Mouse (Mus musculus) thymus, adult 2 months (tissue): ENCODE data around the gene Lbp. TPM values are rescaled to one million over a fixed set of nuclear protein-coding genes. Genes with fewer than 3 reads are reported as not detected.

Experiments used
- DNase-seq: peaks from one replicate; pipeline ENCODE4 v3.0.0; 2021
- H3K27ac ChIP-seq: fragments of 200-500 bp; 2 replicates; pipeline ENCODE4 v1.5.1; 2012; ENCODE audit warnings: low read length, control low read depth; ENCODE audit not compliant: control insufficient read depth, insufficient read depth
- H3K27me3 ChIP-seq: fragments of 200-500 bp; 2 replicates; pipeline ENCODE4 v1.6.1; 2012; ENCODE audit warnings: mild to moderate bottlenecking, low read length, moderate library complexity, mixed read lengths; ENCODE audit not compliant: control insufficient read depth, insufficient read depth
- H3K36me3 ChIP-seq: fragments of 200-500 bp; 2 replicates; pipeline ENCODE4 v1.6.1; 2012; ENCODE audit warnings: mild to moderate bottlenecking, low read length, moderate library complexity; ENCODE audit not compliant: control insufficient read depth, insufficient read depth
- H3K4me1 ChIP-seq: fragments of 200-500 bp; replicated peaks from 2 replicates; pipeline ENCODE4 v1.6.1; 2012; ENCODE audit warnings: low read length; ENCODE audit not compliant: control insufficient read depth, insufficient read depth
- H3K4me3 ChIP-seq: fragments of 200-500 bp; 2 replicates; pipeline ENCODE4 v1.5.1; 2012; ENCODE audit warnings: mild to moderate bottlenecking, low read length, control low read depth, moderate library complexity; ENCODE audit not compliant: control insufficient read depth, insufficient read depth
- CTCF ChIP-seq: fragments of 200-500 bp; IDR thresholded peaks from 2 replicates; pipeline ENCODE4 v1.5.1; 2012; ENCODE audit warnings: mild to moderate bottlenecking, control low read depth, low read length, moderate library complexity, borderline replicate concordance; ENCODE audit not compliant: control insufficient read depth, poor library complexity, insufficient read depth; ENCODE audit errors: extremely low read depth
- POLR2A ChIP-seq: fragments of 200-500 bp; IDR thresholded peaks from 2 replicates; pipeline ENCODE4 v1.6.1; 2012; ENCODE audit warnings: mild to moderate bottlenecking, low read length, control low read depth, moderate library complexity; ENCODE audit not compliant: control insufficient read depth, poor library complexity, insufficient read depth; ENCODE audit errors: extremely low read depth
- WGBS: fragments of 180-500 bp; shearing (Covaris S2); methylation state at CpG from one replicate; pipeline ENCODE4 v1.1.7; 2018; 5-methylcytosine and 5-hydroxymethylcytosine counted together
- polyA plus RNA-seq: library from polyadenylated mRNA; depleted of rRNA; stranded (reverse); fragments of >200 nt; gene quantifications from 2 replicates; pipeline ENCODE4 v1.2.3, GENCODE M21; 2012

Gene Lbp
- polyA plus RNA-seq, 1 experiment, result 12.1 TPM

DNA sequence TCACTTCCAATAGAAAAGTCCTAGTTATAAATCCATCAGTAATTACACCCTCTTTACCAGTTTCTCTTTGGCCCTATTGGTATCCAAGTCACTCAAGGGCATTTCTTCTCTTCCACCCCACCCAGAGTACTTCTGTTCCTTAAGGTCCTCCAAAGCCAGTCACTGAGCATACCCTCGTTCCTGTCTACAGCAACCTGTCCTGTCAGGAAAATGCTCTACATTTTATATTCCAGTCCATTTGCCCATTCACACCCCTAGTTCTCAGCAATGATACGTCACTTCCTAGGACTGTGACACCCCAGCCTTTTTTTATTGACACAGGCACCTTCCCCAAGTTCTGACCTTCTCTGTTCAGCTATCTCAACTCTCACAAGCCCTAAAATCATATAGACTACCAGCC, 48.9 kb downstream of the Lbp start:
- no peaks in the 10 kb centered on the region for H3K27me3 ChIP-seq
- H3K27ac ChIP-seq, result no peak overlapping the region
- TF ChIP-seq CTCF (no peak), POLR2A (no peak)
- peaks cover 3% of the 10 kb centered on the region; the same call in 1 of the 2 replicates for H3K4me1 ChIP-seq
- no peak for DNase-seq
- H3K4me3 ChIP-seq, result no peak overlapping the region
- peaks cover 50% of the 10 kb centered on the region for H3K36me3 ChIP-seq
- WGBS, result 91% methylated on average over 2 of the region's 2 CpGs

DNA sequence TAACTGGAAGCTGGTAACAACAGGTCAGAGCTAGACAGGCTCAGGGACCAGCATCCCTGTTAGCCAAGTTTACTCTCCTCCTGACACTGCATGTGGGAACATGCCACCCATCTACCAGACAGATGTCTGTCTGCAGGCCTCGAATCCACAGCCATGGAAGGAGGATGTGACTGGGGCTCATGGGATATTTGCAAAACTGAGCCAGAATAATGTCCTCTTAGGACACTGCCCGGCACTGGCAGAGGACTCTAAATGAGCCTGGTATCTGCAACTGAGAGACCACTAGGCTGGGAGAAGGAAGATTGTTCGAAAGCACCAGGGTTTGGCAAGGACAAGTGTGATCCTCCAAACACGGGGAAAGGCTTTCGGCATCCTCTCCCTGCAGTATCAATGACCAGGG, 49.8 kb downstream of the Lbp start:
- Histone ChIP-seq H3K27me3 (no peaks in the 10 kb centered on the region), H3K4me3 (no peak overlapping the region), H3K27ac (no peak overlapping the region), H3K4me1 (peaks cover 9% of the 10 kb centered on the region), H3K36me3 (peaks cover 50% of the 10 kb centered on the region)
- TF ChIP-seq CTCF, result no peak
- no peak for TF ChIP-seq POLR2A
- no peak for DNase-seq
- WGBS, result 93% methylated on average over 5 of the region's 5 CpGs

DNA sequence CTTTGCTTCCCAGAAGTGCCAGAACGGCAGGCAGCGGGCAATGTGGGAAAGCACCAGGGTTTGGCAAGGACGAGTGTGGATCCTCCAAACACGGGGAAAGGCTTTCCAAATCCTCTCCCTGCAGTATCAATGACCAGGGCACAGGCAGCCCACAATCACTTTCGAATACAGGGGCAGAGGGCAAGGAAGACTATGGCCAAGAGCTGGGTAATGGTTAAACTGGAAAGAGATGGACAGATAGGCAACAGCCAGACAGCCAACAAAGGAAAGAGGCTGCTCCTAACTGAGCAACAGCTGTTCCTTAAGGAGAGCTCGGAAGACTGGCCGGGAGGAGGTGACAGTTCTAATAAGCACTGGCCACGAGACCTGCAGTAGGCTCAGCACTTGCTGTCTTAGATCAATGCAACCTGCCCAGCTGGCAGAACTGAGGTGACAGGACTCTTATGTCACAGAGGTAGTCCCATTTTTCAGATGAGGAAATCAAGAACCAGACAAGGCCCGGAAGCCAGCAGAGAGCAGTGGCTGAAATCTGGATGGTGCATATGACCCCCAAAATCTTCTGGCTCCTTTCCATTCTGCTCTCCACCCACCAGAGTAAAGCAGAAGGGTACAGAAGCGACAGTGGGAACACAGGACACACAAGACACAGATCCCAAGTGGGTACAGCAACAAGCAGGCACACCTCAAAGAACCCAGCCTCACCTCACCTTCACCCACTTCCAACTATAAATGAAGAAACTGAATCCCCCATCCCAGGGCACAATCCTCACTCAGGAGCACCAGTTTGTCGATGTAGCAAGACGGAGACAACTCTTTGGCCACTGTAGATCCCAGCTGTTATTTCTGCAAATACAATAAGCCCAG, 53.7 kb downstream of the Lbp start:
- 89% methylated on average over 12 of the region's 12 CpGs for WGBS
- Histone ChIP-seq H3K4me3 (peak overlapping the region; percentile 98), H3K27me3 (no peaks in the 10 kb centered on the region), H3K27ac (no peak overlapping the region), H3K4me1 (peaks cover 12% of the 10 kb centered on the region), H3K36me3 (peaks cover 45% of the 10 kb centered on the region)
- TF ChIP-seq POLR2A (no peak), CTCF (no peak)
- DNase-seq, result no peak

DNA sequence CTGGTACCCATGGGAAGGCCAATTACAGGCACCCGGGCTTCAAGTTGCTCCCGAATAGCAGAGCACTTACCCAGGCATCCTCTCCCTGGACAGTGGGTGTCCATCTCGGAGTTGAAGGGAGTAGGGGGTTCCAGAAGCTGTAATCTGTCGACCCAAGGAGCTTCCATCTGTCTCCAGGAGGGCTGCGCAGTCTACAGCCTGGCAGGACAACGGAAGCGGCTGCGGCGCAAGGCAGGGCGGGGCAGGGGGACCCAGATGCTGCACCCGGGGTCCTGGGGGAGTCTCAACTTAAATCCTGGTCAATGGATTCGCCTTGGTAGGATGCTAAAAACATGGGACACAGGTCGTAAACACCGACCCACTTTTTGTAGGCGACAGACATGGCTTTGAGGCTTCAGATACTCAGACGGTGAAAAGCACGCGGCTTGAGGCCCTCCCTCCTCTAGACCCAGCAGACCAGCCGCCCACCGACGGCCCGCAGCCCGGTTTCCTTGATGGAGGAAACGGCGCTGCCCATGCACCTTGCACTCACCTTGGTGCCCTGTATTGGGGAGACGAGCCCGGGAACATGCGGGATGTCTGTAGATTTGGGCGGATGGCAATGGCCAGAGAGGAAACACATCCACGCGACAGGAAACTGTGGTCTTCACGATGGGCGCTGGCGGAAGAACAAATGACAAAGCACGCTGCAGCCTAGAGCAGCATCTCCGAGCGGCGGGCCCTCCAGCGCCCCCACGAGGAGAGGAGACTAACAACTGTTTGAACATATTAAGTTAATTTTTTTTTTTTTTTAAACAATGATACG, 54.8 kb downstream of the Lbp start:
- peaks cover 12% of the 10 kb centered on the region for H3K4me1 ChIP-seq
- 1% methylated on average over 41 of the region's 41 CpGs for WGBS
- no peak overlapping the region; the same call in 1 of the 2 replicates for H3K27ac ChIP-seq
- peak overlapping the region; percentile 98 for H3K4me3 ChIP-seq
- no peaks in the 10 kb centered on the region for H3K27me3 ChIP-seq
- TF ChIP-seq POLR2A, result no peak
- TF ChIP-seq CTCF, result peak; percentile 72; the same call in 1 of the 2 replicates
- peaks cover 36% of the 10 kb centered on the region for H3K36me3 ChIP-seq
- DNase-seq, result peak; percentile 81

DNA sequence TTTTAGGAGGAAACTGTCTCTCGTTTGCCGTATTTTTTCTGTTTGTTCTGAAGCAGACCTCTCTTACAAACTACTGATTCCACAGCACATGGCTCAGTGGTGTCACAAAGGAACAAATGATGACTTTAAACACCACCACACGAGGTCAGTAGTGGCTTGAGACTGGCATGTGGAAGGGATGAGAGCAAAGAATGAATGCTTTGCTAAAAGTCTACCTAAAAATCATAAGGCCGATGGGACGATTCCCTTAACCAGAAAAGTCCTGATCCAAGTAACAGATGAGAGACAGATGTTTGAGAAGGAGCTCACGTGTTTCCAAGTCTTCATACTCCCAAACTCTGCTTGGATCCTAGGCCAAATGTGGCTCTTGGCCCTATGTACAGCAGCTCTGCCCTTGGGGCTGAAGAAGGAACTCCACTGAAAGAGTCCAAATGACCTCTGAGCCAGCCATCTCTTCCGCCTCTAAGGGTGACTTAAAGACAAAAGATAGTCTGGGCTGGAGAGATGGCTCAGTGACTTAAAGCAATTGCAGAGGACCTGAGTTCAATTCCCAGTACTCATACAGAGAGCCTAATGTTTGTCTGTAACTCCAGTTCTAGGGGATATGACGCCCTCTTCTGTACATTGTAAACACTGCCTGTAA, 55.5 kb downstream of the Lbp start:
- 40% methylated on average over 8 of the region's 8 CpGs for WGBS
- Histone ChIP-seq H3K4me1 (peaks cover 12% of the 10 kb centered on the region), H3K36me3 (peaks cover 29% of the 10 kb centered on the region), H3K27ac (no peak overlapping the region), H3K4me3 (no peak overlapping the region), H3K27me3 (no peaks in the 10 kb centered on the region)
- TF ChIP-seq CTCF, result no peak
- no peak for TF ChIP-seq POLR2A
- DNase-seq, result no peak

DNA sequence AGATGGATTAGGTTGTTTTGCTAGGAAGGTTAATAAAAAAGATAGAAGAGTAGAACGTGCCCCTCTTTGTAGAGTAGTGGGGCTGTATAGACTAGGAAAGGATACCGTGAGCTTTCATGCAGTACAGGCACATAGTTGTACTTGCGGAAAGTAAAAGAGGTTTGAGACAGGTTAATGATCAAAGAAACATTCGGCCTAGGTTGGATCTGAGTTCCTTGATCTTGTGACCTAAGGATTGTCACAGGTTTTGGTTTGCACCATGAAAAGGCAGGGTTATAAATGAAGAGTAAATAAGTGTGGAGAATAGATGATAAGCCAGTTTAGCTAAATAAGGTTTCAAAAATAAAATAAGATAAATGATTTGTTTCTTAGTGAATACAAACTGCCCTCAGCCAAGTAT, 57.9 kb downstream of the Lbp start:
- DNase-seq, result no peak
- WGBS, result 93% methylated on average over 4 of the region's 4 CpGs
- TF ChIP-seq CTCF (no peak), POLR2A (no peak)

More for the DNA sequence above, 57.9 kb downstream of the Lbp start:
- Histone ChIP-seq H3K4me3 (no peak overlapping the region), H3K4me1 (peaks cover 12% of the 10 kb centered on the region), H3K27me3 (no peaks in the 10 kb centered on the region), H3K36me3 (peaks cover 6% of the 10 kb centered on the region), H3K27ac (no peak overlapping the region)
